Mouse (Mus musculus) thymus, adult 2 months (tissue): ENCODE measurements at regions not wholly inside any gene's neighbourhood (a gene's known extent, or its start where the extent isn't known, plus 50 kb on each side); places are given as distances from the start of the nearest gene placed in this dataset.

Source experiments
- CTCF ChIP-seq: fragments of 200-500 bp; IDR thresholded peaks from 2 replicates; pipeline ENCODE4 v1.5.1; 2012; ENCODE audit warnings: mild to moderate bottlenecking, control low read depth, low read length, moderate library complexity, borderline replicate concordance; ENCODE audit not compliant: control insufficient read depth, poor library complexity, insufficient read depth; ENCODE audit errors: extremely low read depth
- POLR2A ChIP-seq: fragments of 200-500 bp; IDR thresholded peaks from 2 replicates; pipeline ENCODE4 v1.6.1; 2012; ENCODE audit warnings: mild to moderate bottlenecking, low read length, control low read depth, moderate library complexity; ENCODE audit not compliant: control insufficient read depth, poor library complexity, insufficient read depth; ENCODE audit errors: extremely low read depth

- no peak for TF ChIP-seq CTCF
- no peak for TF ChIP-seq POLR2A
Observed at GRCm38 (mm10) chr13:97441803-97442202, 200.9 kb downstream of the Enc1 start.
